In genomic region chr9:40652757-40653156, GRCm38 (mm10) we compare ENCODE assay signal across 36 mouse cellular contexts. TPM values are rescaled to one million over a fixed set of nuclear protein-coding genes. Genes with fewer than 3 reads are reported as not detected.
DNase-seq lines count a peak whose midpoint lies in the region; ATAC-seq and TF ChIP-seq lines count a peak whose summit lies in the region.
"Had no signal": no experiment of that assay in that cellular context is flagged by ENCODE, and none has a peak within 500 bp of the region (broad histone marks: within the 10 kb centered on the region; RNA-seq: fewer than 3 reads in every experiment).

No protein-coding gene starts in this region.

- peak overlapping the region; percentile 67; the same call in 1 of the 2 replicates for H3K27ac ChIP-seq in heart, embryonic 10.5 days
- H3K27ac ChIP-seq in kidney, embryonic 14.5 days (ENCODE audit: low read depth, low read length), result no peak overlapping the region
- H3K27ac ChIP-seq in kidney, adult 2 months (ENCODE audit: insufficient read depth, low read depth, low read length), result no peak overlapping the region
- H3K27ac ChIP-seq: embryonic facial prominence, embryonic 15.5 days; forebrain, embryonic 12.5 days; hindbrain, postnatal 0 days; layer of hippocampus, adult 2 months; left cerebral cortex, adult 2 months; liver, embryonic 15.5 days; lung, embryonic 15.5 days; midbrain, embryonic 13.5 days; neural tube, embryonic 13.5 days had no signal

- no peak overlapping the region for H3K4me2 ChIP-seq in kidney, embryonic 14.5 days (replicated peaks; ENCODE audit: low read depth, low read length)
- H3K4me2 ChIP-seq: embryonic facial prominence, embryonic 15.5 days; forebrain, embryonic 12.5 days; heart, embryonic 11.5 days; liver, embryonic 15.5 days; lung, embryonic 15.5 days; midbrain, embryonic 13.5 days; neural tube, embryonic 13.5 days had no signal

- peaks cover 6% of the 10 kb centered on the region; the same call in 1 of the 2 replicates for H3K4me1 ChIP-seq in heart, embryonic 10.5 days
- peaks cover 5% of the 10 kb centered on the region; the same call in 1 of the 2 replicates for H3K4me1 ChIP-seq in kidney, embryonic 14.5 days (ENCODE audit: control insufficient read depth, insufficient read depth, low read length)
- peaks cover 4% of the 10 kb centered on the region; the same call in 1 of the 2 replicates for H3K4me1 ChIP-seq in kidney, adult 2 months (ENCODE audit: control insufficient read depth, insufficient read depth, low read length)
- H3K4me1 ChIP-seq: embryonic facial prominence, embryonic 15.5 days; liver, embryonic 15.5 days; lung, embryonic 15.5 days; midbrain, embryonic 13.5 days had no signal

- no peaks in the 10 kb centered on the region for H3K36me3 ChIP-seq in heart, embryonic 10.5 days
- no peaks in the 10 kb centered on the region for H3K36me3 ChIP-seq in kidney, embryonic 14.5 days (ENCODE audit: control insufficient read depth, insufficient read depth, low read length)
- H3K36me3 ChIP-seq in kidney, adult 2 months (ENCODE audit: control insufficient read depth, insufficient read depth, low read length), result no peaks in the 10 kb centered on the region
- H3K36me3 ChIP-seq: embryonic facial prominence, embryonic 15.5 days; forebrain, embryonic 12.5 days; G1E; liver, embryonic 15.5 days; lung, embryonic 15.5 days; midbrain, embryonic 13.5 days; neural tube, embryonic 13.5 days had no signal

- no peak overlapping the region for H3K9ac ChIP-seq in kidney, embryonic 14.5 days (ENCODE audit: low read depth, low read length)
- H3K9ac ChIP-seq: embryonic facial prominence, embryonic 15.5 days; forebrain, embryonic 12.5 days; forebrain, postnatal 0 days; liver, embryonic 15.5 days; lung, embryonic 15.5 days; midbrain, embryonic 13.5 days; neural tube, embryonic 13.5 days had no signal

- no peak overlapping the region for H3K4me3 ChIP-seq in heart, embryonic 10.5 days
- no peak overlapping the region for H3K4me3 ChIP-seq in kidney, embryonic 14.5 days (ENCODE audit: low read length)
- no peak overlapping the region for H3K4me3 ChIP-seq in kidney, adult 2 months (ENCODE audit: insufficient read depth, low read depth, low read length)
- H3K4me3 ChIP-seq: embryonic facial prominence, embryonic 15.5 days; forebrain, embryonic 12.5 days; layer of hippocampus, adult 2 months; left cerebral cortex, adult 2 months; liver, embryonic 15.5 days; lung, embryonic 15.5 days; midbrain, embryonic 13.5 days; neural tube, embryonic 13.5 days had no signal

- no peaks in the 10 kb centered on the region for H3K27me3 ChIP-seq in heart, embryonic 10.5 days (ENCODE audit: insufficient read depth, poor library complexity, severe bottlenecking)
- H3K27me3 ChIP-seq in kidney, embryonic 14.5 days (ENCODE audit: control insufficient read depth, insufficient read depth, low read length), result no peaks in the 10 kb centered on the region
- no peaks in the 10 kb centered on the region for H3K27me3 ChIP-seq in kidney, adult 2 months (replicated peaks; ENCODE audit: control insufficient read depth, insufficient read depth, low read length)
- H3K27me3 ChIP-seq: embryonic facial prominence, embryonic 15.5 days; forebrain, embryonic 12.5 days; liver, embryonic 15.5 days; lung, embryonic 15.5 days; midbrain, embryonic 13.5 days; neural tube, embryonic 13.5 days had no signal

- 27% methylated on average over 9 of the region's 9 CpGs for WGBS in heart, embryonic 10.5 days
- WGBS in kidney, embryonic 14.5 days, result 27% methylated on average over 9 of the region's 9 CpGs
- 30% methylated on average over 9 of the region's 9 CpGs for WGBS in kidney, adult 2 months

- TF ChIP-seq POLR2A in kidney, adult 2 months (IDR thresholded peaks at IDR 0.05; ENCODE audit: low read depth, low read length), result no peak

- H3K9me3 ChIP-seq in heart, embryonic 10.5 days, result no peaks in the 10 kb centered on the region
- H3K9me3 ChIP-seq in kidney, embryonic 14.5 days (ENCODE audit: control insufficient read depth, low read length), result no peaks in the 10 kb centered on the region
- H3K9me3 ChIP-seq: embryonic facial prominence, embryonic 15.5 days; forebrain, embryonic 12.5 days; G1E; liver, embryonic 15.5 days; lung, embryonic 15.5 days; midbrain, embryonic 13.5 days; neural tube, embryonic 13.5 days had no signal

- TF ChIP-seq CTCF in kidney, adult 2 months (conservative IDR thresholded peaks at IDR 0.05; ENCODE audit: insufficient read depth, insufficient read length, low read depth, low read length), result no peak

- peak; percentile 63; the same call in 1 of the 2 replicates for ATAC-seq in kidney, embryonic 14.5 days (ENCODE audit: low FRiP score, low TSS enrichment)
- peak; percentile 42 to 49; a peak in 1 of 4 replicates for ATAC-seq in hematopoietic stem cell, adult 5-6 weeks (replicated peaks in 1 of 2; ENCODE audit: insufficient read depth in 1 of 2, low FRiP score in 2 of 2, low TSS enrichment in 1 of 2, low read depth in 1 of 2, poor library complexity in 2 of 2, severe bottlenecking in 2 of 2)
- ATAC-seq: forebrain, postnatal 0 days; hindbrain, postnatal 0 days; midbrain, embryonic 13.5 days had no signal

- no peak for DNase-seq in heart, embryonic 10.5 days (ENCODE audit: low spot score)
- DNase-seq in heart, adult 18-20 months, result no peak
- DNase-seq in kidney, adult 2 months, result no peak
- peak; percentile 61 for DNase-seq in R1 (ENCODE audit: low read depth, low spot score)
- DNase-seq in testis, postnatal 10 days (ENCODE audit: low spot score), result no peak
- DNase-seq in ovary, postnatal 14 days (ENCODE audit: low spot score), result no peak
- DNase-seq: adrenal gland, postnatal 14 days; cerebellum, adult 11 months; cerebellum, adult 9-10 months; forebrain, postnatal 0 days; gastrocnemius, postnatal 10 days; kidney, adult 8-10 months; lung, postnatal 4 days had no signal

RNA-seq across cellular contexts. Expression of gene Gm21915, which starts 17.7 kb away (rescaled TPM):
- not detected in 2 replicates for polyA plus RNA-seq in heart, embryonic 10.5 days (2016; fragmentation: Nextera tagmentation; extraction: Ambion mirVana)
- total RNA-seq in heart, adult 18-20 months (2021), result not detected
- polyA plus RNA-seq in kidney, embryonic 14.5 days (2014; fragmentation: Nextera tagmentation; extraction: Ambion mirVana), result not detected in 2 replicates
- polyA plus RNA-seq in kidney, adult 2 months (2012; rRNA removed), result not detected in 2 replicates
- not detected in 2 replicates for total RNA-seq in hematopoietic stem cell, adult 5-6 weeks (2017)
- total RNA-seq: adrenal gland, postnatal 14 days; forebrain, postnatal 0 days; gastrocnemius, postnatal 10 days; hindbrain, postnatal 0 days; layer of hippocampus, adult 2 months; layer of hippocampus, postnatal 14 days; left cerebral cortex, adult 2 months; left cerebral cortex, postnatal 25 days; megakaryocyte-erythroid progenitor cell, adult 5-6 weeks had no signal
- polyA plus RNA-seq: cortical plate, adult 2 months; embryonic facial prominence, embryonic 15.5 days; forebrain, embryonic 12.5 days; forebrain, postnatal 0 days; G1E; gonadal fat pad, adult 2 months; heart, embryonic 11.5 days; heart, postnatal 0 days; hindbrain, embryonic 11.5 days; hindbrain, postnatal 0 days; limb, embryonic 14.5 days; liver, embryonic 15.5 days; lung, embryonic 15.5 days; midbrain, embryonic 13.5 days; neural tube, embryonic 13.5 days; stomach, embryonic 14.5 days; testis, adult 2 months had no signal

RNA-seq across cellular contexts. Expression of gene Clmp, which starts 33.0 kb away (rescaled TPM):
- 6.2 and 18.4 TPM in 2 replicates for polyA plus RNA-seq in heart, embryonic 10.5 days (2016; fragmentation: Nextera tagmentation; extraction: Ambion mirVana)
- total RNA-seq in heart, adult 18-20 months (2021), result 1 to 10 TPM; 4.8 to 5.3 TPM
- 39.0 and 41.5 TPM in 2 replicates for polyA plus RNA-seq in kidney, embryonic 14.5 days (2014; fragmentation: Nextera tagmentation; extraction: Ambion mirVana)
- 4.5 and 5.1 TPM in 2 replicates for polyA plus RNA-seq in kidney, adult 2 months (2012; rRNA removed)
- 0.25 TPM in 1 of 2 replicates, not detected in the other for total RNA-seq in hematopoietic stem cell, adult 5-6 weeks (2017)
- polyA plus RNA-seq: G1E had no signal
